ENCODE assay signal across 7 mouse cellular contexts in the genomic region with DNA sequence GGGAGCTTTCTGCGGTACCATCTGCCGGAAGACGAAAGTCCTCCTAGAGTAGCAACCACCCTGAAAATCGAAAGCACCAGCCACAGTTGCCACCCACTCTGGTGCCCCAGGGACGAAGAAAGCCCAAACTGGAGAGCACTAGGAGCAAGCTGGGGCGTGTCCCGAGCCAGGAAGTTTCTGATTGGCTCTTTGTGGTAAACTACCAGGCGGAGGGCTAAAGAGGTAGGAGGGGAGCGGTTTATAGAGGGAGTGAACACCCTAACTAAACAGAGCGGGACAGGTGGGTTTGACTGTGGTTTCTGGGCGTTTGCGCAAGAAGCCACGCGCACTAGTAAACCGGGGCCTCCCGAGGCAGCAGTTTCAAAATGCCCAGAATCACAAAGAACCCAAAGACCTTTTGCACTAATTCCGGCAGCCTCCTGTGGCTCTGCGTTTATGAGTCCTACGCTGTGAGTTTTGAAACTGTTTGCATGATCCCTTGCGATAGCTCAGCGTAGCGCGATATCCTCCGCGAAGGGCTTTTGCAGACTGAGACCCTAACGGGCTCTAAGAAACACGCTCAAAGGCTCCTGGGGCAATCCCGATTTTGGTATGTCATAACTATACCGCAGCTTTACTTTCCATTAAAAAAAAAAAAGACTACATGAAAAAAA. TPM values are rescaled to one million over a fixed set of nuclear protein-coding genes. Genes with fewer than 3 reads are reported as not detected.
DNase-seq lines count a peak whose midpoint lies in the region; ATAC-seq and TF ChIP-seq lines count a peak whose summit lies in the region.

No protein-coding gene starts in this region.

- ATAC-seq in heart, embryonic 13.5 days (ENCODE audit: extremely low read depth, insufficient number of reproducible peaks, low FRiP score, low TSS enrichment): no peak

- H3K4me2 ChIP-seq in heart, embryonic 13.5 days: peak overlapping the region; percentile 95

- no peak overlapping the region for H3K27ac ChIP-seq in ES-E14 (ENCODE audit: insufficient read depth, low read depth, low read length, poor library complexity, severe bottlenecking)
- H3K27ac ChIP-seq in heart, embryonic 13.5 days (replicated peaks): no peak overlapping the region

- peak overlapping the region; percentile 43 to 56 for H3K4me3 ChIP-seq in ES-E14 (ENCODE audit: insufficient read depth in 1 of 2, low read depth in 1 of 2, low read length in 2 of 2, poor library complexity in 1 of 2, severe bottlenecking in 1 of 2)
- H3K4me3 ChIP-seq in heart, embryonic 13.5 days: peak overlapping the region; percentile 58

- in situ Hi-C loops in ES-E14 (cut with MboI; ENCODE audit: low sequenced_read_pairs in 2 of 2, unreplicated experiment in 2 of 2): no loop called here

- H3K4me1 ChIP-seq in ES-E14 (ENCODE audit: control insufficient read depth in 2 of 2, insufficient read depth in 2 of 2, low read length in 2 of 2, poor library complexity in 1 of 2): peaks cover 0 to 3% of the 10 kb centered on the region in 2 experiments; a peak in 2 of 4 replicates
- peaks cover 27% of the 10 kb centered on the region for H3K4me1 ChIP-seq in heart, embryonic 13.5 days

- intact Hi-C loops in gastrocnemius, postnatal 14 days (cut with DNase I; ENCODE audit: low total_unique reads): no loop called here

- under 1% methylated on average over 29 of the region's 29 CpGs for WGBS in heart, embryonic 13.5 days

- no peak for DNase-seq in ES-E14 (ENCODE audit: low read depth, low spot score)
- DNase-seq in adrenal gland, postnatal 10 days: peak; percentile 78
- peak; percentile 41 for DNase-seq in kidney, postnatal 14 days
- peak; percentile 8 to 33 for DNase-seq in lung, postnatal 4 days
- DNase-seq in right cerebral cortex, postnatal 36 days (ENCODE audit: low spot score in 2 of 2): no peak
- no peak for DNase-seq in gastrocnemius, postnatal 14 days

- H3K9ac ChIP-seq in ES-E14 (ENCODE audit: insufficient read depth, low read depth, low read length, poor library complexity, severe bottlenecking): no peak overlapping the region
- H3K9ac ChIP-seq in heart, embryonic 13.5 days: peak overlapping the region; percentile 61

- H3K27me3 ChIP-seq in heart, embryonic 13.5 days (replicated peaks): peaks cover 61% of the 10 kb centered on the region

- H3K9me3 ChIP-seq in ES-E14 (ENCODE audit: control insufficient read depth, insufficient read depth, low read depth, low read length): no peaks in the 10 kb centered on the region
- H3K9me3 ChIP-seq in heart, embryonic 13.5 days: no peaks in the 10 kb centered on the region

- no peaks in the 10 kb centered on the region for H3K36me3 ChIP-seq in ES-E14 (ENCODE audit: control insufficient read depth, insufficient read depth, low read length, poor library complexity, severe bottlenecking)
- H3K36me3 ChIP-seq in heart, embryonic 13.5 days: no peaks in the 10 kb centered on the region

TF ChIP-seq in ES-E14, 5 proteins besides CTCF, POLR2A, EP300 and RAD21:
- TF ChIP-seq CHD2 (IDR thresholded peaks at IDR 0.05; ENCODE audit: low read depth, low read length): peak; percentile 39; the same call in 1 of the 2 replicates
- no peak for TF ChIP-seq HCFC1 (IDR thresholded peaks at IDR 0.05; ENCODE audit: borderline replicate concordance, insufficient read depth, low read length)
TF ChIP-seq in ES-E14: peak in this region for 1.

RNA-seq across cellular contexts. Expression of gene Atoh1, which starts 1.0 kb away (rescaled TPM):
- 0.11 and 0.40 TPM in 2 replicates for total RNA-seq in ES-E14 (2012; rRNA removed)
- under 1 TPM in 1 of 2 experiments, not detected in 1; 0.30 TPM for total RNA-seq in adrenal gland, postnatal 10 days (2021)
- polyA plus RNA-seq in heart, embryonic 13.5 days (2015; fragmentation: Nextera tagmentation; extraction: Ambion mirVana): not detected in 2 replicates
- total RNA-seq in gastrocnemius, postnatal 14 days (2021): not detected

Comparison
In these comparisons a context has a peak if more than half of its experiments do, and no peak if none do; other contexts are left out.
1. DNase-seq: peak in adrenal gland, postnatal 10 days (single experiment), kidney, postnatal 14 days (single experiment) and lung, postnatal 4 days (2 of 2); none in ES-E14 (single experiment), right cerebral cortex, postnatal 36 days (0 of 2) and gastrocnemius, postnatal 14 days (single experiment).